Mouse (Mus musculus) neural tube, embryonic 15.5 days (tissue): Measurements from ENCODE around the gene Gm9945. TPM values are rescaled to one million over a fixed set of nuclear protein-coding genes. Genes with fewer than 3 reads are reported as not detected.

Experiments used
- ATAC-seq: fragments of 200-750 bp; cut with Nextera tagmentation; 2 replicates; pipeline ENCODE4 v1.8.0; 2017; ENCODE audit warnings: mild to moderate bottlenecking, moderate TSS enrichment, moderate library complexity; ENCODE audit not compliant: low FRiP score
- H3K27ac ChIP-seq: fragments of 300-500 bp; sonication (generic); replicated peaks from 2 replicates; pipeline ENCODE4 v1.5.1; 2015; ENCODE audit warnings: mild to moderate bottlenecking, inconsistent platforms
- H3K27me3 ChIP-seq: fragments of 300-500 bp; sonication (generic); replicated peaks from 2 replicates; pipeline ENCODE4 v1.6.1; 2015; ENCODE audit warnings: inconsistent platforms
- H3K36me3 ChIP-seq: fragments of 300-500 bp; sonication (generic); 2 replicates; pipeline ENCODE4 v1.6.1; 2015; ENCODE audit warnings: inconsistent platforms
- H3K4me1 ChIP-seq: fragments of 300-500 bp; sonication (generic); 2 replicates; pipeline ENCODE4 v1.6.1; 2015; ENCODE audit warnings: inconsistent platforms
- H3K4me2 ChIP-seq: fragments of 300-500 bp; sonication (generic); 2 replicates; pipeline ENCODE4 v1.6.1; 2015; ENCODE audit warnings: inconsistent platforms, mild to moderate bottlenecking, moderate library complexity
- H3K4me3 ChIP-seq: fragments of 300-500 bp; sonication (generic); replicated peaks from 2 replicates; pipeline ENCODE4 v1.5.1; 2015; ENCODE audit warnings: mild to moderate bottlenecking, inconsistent platforms
- H3K9ac ChIP-seq: fragments of 300-500 bp; sonication (generic); replicated peaks from 2 replicates; pipeline ENCODE4 v1.6.1; 2015; ENCODE audit warnings: mild to moderate bottlenecking, inconsistent platforms
- H3K9me3 ChIP-seq: fragments of 300-500 bp; sonication (generic); replicated peaks from 2 replicates; pipeline ENCODE4 v1.6.1; 2016; ENCODE audit warnings: inconsistent platforms
- WGBS: fragments of 180-500 bp; shearing (Covaris S2); methylation state at CpG from one replicate; pipeline ENCODE4 v1.1.7; 2015; ENCODE audit warnings: mixed read lengths; 5-methylcytosine and 5-hydroxymethylcytosine counted together
- polyA plus RNA-seq: library from polyadenylated mRNA; unstranded; fragments of >200 nt; fragmentation: Nextera tagmentation; extraction: Ambion mirVana; gene quantifications from 2 replicates; pipeline ENCODE4 v1.2.1, GENCODE M21; 2015

The Gm9945 gene
- polyA plus RNA-seq, 1 experiment from 2014 or later: not detected

GRCm38 (mm10) chr11:53485719-53486118, 5.8 kb downstream of the Gm9945 start:
- Histone ChIP-seq H3K9me3 (no peaks in the 10 kb centered on the region), H3K4me3 (no peak overlapping the region), H3K4me1 (peaks cover 10% of the 10 kb centered on the region), H3K27ac (no peak overlapping the region), H3K36me3 (no peaks in the 10 kb centered on the region), H3K4me2 (no peak overlapping the region), H3K9ac (no peak overlapping the region), H3K27me3 (peaks cover 35% of the 10 kb centered on the region)
- 42% methylated on average over 3 of the region's 3 CpGs for WGBS
- no peak for ATAC-seq

DNA sequence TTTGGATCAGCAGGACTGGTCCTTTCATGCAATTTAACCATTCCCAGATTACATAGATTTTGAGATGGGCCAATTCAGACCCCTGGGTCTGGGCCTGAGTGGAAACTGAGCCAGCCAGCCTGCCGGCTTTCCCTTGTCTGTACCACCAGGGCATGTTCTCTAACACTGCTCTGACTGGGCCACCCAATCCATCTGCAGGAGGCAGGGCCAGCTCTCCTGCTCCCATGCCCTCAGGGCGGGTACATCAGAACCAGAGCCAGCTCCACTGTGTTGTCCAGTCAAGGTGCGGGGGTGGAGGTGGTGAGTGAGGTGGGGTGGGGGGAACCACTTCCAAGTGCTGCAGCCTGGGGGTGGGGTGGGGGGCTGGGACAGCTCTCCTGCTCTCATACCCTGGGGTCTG, 6.4 kb downstream of the Gm9945 start:
- Histone ChIP-seq H3K27ac (no peak overlapping the region), H3K27me3 (peaks cover 31% of the 10 kb centered on the region), H3K4me2 (no peak overlapping the region), H3K9ac (no peak overlapping the region), H3K4me3 (no peak overlapping the region), H3K4me1 (peaks cover 10% of the 10 kb centered on the region), H3K36me3 (no peaks in the 10 kb centered on the region), H3K9me3 (no peaks in the 10 kb centered on the region)
- 70% methylated on average over 3 of the region's 3 CpGs for WGBS
- no peak for ATAC-seq

- peak; percentile 63 for ATAC-seq
- Histone ChIP-seq H3K4me2 (peak overlapping the region; percentile 55), H3K9ac (no peak overlapping the region; the same call in 1 of the 2 replicates), H3K4me1 (peaks cover 13% of the 10 kb centered on the region), H3K4me3 (peak overlapping the region; percentile 20), H3K27ac (no peak overlapping the region), H3K27me3 (peaks cover 25% of the 10 kb centered on the region), H3K36me3 (no peaks in the 10 kb centered on the region), H3K9me3 (no peaks in the 10 kb centered on the region)
- 16% methylated on average over 27 of the region's 27 CpGs for WGBS
Observed at GRCm38 (mm10) chr11:53486822-53487594, 7.0 kb downstream of the Gm9945 start.

DNA sequence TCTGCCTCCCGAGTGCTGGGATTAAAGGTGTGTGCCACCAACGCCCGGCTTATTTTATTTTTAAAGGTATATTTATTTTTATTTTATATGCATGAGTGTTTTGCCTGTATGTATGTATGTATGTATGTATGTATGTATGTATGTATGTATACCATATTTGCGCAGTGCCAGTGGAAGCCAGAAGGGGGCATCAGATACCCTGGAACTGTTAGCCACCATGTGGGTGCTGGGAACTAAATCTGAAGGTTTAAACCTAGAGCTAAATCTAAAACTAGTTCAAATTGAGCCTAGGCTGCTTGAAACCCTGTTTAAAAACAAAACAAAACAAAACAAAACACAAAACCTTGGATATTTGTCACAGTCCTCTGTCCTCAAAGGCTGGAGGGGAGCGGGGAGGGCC, 9.0 kb downstream of the Gm9945 start:
- Histone ChIP-seq H3K9me3 (no peaks in the 10 kb centered on the region), H3K4me1 (peaks cover 13% of the 10 kb centered on the region), H3K27ac (no peak overlapping the region), H3K36me3 (no peaks in the 10 kb centered on the region), H3K27me3 (peaks cover 16% of the 10 kb centered on the region; the same call in 1 of the 2 replicates), H3K9ac (no peak overlapping the region), H3K4me2 (no peak overlapping the region), H3K4me3 (no peak overlapping the region)
- no peak for ATAC-seq
- 98% methylated on average over 5 of the region's 5 CpGs for WGBS

DNA sequence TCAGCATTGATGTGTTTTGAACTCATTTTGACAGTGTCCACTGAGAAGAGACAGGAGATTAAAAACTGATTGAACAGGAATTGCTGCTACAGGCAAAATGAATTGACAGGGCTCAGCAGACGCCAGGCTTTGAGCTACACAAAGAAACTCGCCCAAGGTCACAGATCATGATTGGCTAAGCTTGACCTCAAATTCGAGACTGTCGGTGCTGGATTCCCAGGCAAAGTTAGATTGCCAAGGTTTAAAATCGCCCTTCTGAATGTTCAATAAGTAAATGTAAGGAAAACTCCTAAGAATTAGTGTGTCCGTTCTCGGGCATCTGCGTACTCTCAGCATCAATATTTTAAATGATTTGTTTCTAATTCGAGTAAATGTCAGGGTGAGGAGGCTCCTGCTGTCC, 9.5 kb downstream of the Gm9945 start:
- WGBS: 79% methylated on average over 9 of the region's 9 CpGs
- H3K4me3 ChIP-seq: no peak overlapping the region
- no peak overlapping the region for H3K4me2 ChIP-seq
- no peaks in the 10 kb centered on the region for H3K36me3 ChIP-seq
- ATAC-seq: no peak
- H3K9me3 ChIP-seq: no peaks in the 10 kb centered on the region
- no peak overlapping the region for H3K9ac ChIP-seq
- H3K27ac ChIP-seq: no peak overlapping the region
- peaks cover 13% of the 10 kb centered on the region for H3K4me1 ChIP-seq
- peaks cover 16% of the 10 kb centered on the region; the same call in 1 of the 2 replicates for H3K27me3 ChIP-seq

DNA sequence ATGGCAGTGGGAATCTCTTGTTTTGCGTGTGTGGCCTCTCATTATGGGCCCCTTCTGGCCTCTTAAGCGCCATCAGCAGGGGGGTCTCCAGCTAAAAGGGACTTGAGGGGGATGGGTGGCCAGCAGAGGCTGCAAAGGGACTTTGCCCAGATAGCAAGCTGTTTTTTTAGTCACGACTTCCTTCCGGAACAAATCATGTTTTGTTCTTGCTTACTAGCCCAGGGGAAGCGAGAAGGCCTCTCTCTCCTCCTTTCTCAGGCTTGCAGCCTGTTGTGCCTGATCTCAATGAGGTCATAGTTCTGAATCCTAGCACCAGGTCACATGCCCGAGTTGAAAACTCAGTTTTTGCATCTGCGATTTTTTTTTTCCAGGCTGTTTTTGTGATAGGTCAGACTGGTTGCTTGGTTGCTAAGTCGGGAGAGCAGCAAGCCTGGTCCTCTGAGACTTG, 12.0 kb downstream of the Gm9945 start:
- Histone ChIP-seq H3K4me3 (no peak overlapping the region), H3K27ac (0 out of 2 replicates have a peak overlapping the region, but pooled peaks have one; percentile 34), H3K36me3 (no peaks in the 10 kb centered on the region), H3K4me1 (peaks cover 14% of the 10 kb centered on the region), H3K27me3 (peaks cover 11% of the 10 kb centered on the region; the same call in 1 of the 2 replicates), H3K4me2 (no peak overlapping the region), H3K9ac (no peak overlapping the region), H3K9me3 (no peaks in the 10 kb centered on the region)
- no peak for ATAC-seq
- WGBS: 11% methylated on average over 8 of the region's 8 CpGs

DNA sequence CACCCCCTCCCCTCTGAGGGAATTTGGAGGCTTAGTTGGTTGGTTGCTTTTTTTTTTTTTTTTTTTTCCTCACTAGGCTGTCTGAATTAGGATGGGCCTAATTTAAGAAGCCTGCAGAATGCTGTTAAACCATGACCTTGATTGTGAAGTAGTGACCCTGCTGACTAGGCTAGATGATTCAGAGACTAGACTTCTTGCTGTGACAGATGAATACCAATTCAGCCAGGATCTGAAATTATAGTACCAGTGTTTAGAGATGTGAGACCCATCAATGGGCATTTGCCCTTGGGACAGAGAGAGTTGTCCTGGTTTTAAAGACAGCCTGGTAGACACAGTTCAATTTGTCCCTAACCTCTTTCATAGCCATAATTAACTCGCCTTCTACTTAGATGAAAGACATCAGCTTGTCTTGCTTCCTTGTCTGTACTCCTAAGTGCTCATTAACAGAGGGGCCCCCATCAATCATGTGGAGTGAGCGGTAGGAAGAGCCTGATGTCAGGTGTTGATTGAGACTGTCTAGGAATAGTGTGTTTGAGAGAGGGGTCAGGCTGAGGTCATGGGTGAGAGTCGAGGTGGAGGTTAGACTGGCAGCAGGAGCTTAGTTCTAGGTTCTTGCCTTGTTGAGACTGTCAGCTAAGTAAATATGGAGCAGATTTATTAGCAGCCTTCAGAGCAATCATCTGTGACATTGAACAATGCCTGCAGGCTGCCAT, 13.4 kb downstream of the Gm9945 start:
- no peaks in the 10 kb centered on the region for H3K27me3 ChIP-seq
- peaks cover 8% of the 10 kb centered on the region for H3K4me1 ChIP-seq
- no peaks in the 10 kb centered on the region for H3K9me3 ChIP-seq
- H3K27ac ChIP-seq: no peak overlapping the region
- no peak overlapping the region for H3K9ac ChIP-seq
- ATAC-seq: no peak
- no peak overlapping the region for H3K4me3 ChIP-seq
- 14% methylated on average over 3 of the region's 3 CpGs for WGBS
- H3K36me3 ChIP-seq: no peaks in the 10 kb centered on the region
- no peak overlapping the region for H3K4me2 ChIP-seq

DNA sequence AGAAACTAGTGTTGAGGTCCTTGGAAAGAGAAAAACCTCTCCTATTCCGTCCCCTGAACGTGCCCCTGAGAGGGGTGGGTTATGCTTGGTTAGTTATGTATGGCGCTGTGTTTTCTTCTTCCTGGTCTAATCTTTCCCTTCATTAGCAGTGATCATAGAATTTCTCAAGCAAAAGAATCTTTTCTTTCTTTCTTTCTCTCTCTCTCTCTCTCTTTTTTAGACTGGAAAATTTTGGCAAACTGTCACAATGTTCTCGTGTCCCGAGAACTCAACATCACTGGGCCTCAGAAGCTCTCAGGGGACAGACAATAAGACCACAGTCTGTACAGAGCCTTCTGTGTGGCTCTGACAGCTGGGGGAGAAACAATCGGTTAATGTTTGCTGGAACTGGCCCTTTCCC, 15.5 kb downstream of the Gm9945 start:
- no peak for ATAC-seq
- 0 out of 2 replicates have a peak overlapping the region, but pooled peaks have one; percentile 30 for H3K27ac ChIP-seq

DNA sequence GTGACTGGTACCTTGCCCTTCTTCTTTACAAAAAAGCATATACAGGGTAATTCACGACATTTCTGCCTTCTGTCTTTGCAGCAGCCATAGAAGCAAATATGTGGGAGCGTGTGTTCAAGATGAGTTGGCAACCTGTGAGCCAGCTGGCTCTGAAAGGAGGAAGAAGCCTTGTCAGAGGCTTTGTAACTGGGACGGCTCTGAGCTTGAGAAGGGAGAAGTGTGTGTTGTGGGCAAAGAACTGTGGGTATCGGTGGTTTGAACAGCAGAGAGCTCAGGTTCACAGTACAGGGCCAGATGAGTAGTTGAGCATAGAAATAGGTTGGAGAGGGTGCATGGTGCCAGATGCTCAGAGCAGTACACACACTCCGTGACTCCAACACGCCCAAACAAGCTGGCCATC, 17.0 kb downstream of the Gm9945 start:
- H3K27ac ChIP-seq: no peak overlapping the region
- no peak for ATAC-seq
- H3K4me3 ChIP-seq: no peak overlapping the region
- H3K4me2 ChIP-seq: no peak overlapping the region
- no peaks in the 10 kb centered on the region for H3K27me3 ChIP-seq
- H3K9ac ChIP-seq: no peak overlapping the region
- H3K4me1 ChIP-seq: peaks cover 5% of the 10 kb centered on the region
- H3K36me3 ChIP-seq: no peaks in the 10 kb centered on the region
- WGBS: 82% methylated on average over 6 of the region's 6 CpGs
- H3K9me3 ChIP-seq: no peaks in the 10 kb centered on the region

More for the DNA sequence above, 15.5 kb downstream of the Gm9945 start:
- Histone ChIP-seq H3K9me3 (no peaks in the 10 kb centered on the region), H3K4me3 (no peak overlapping the region), H3K36me3 (no peaks in the 10 kb centered on the region), H3K4me2 (no peak overlapping the region), H3K27me3 (no peaks in the 10 kb centered on the region), H3K9ac (no peak overlapping the region), H3K4me1 (peaks cover 8% of the 10 kb centered on the region)
- WGBS: 19% methylated on average over 6 of the region's 6 CpGs

DNA sequence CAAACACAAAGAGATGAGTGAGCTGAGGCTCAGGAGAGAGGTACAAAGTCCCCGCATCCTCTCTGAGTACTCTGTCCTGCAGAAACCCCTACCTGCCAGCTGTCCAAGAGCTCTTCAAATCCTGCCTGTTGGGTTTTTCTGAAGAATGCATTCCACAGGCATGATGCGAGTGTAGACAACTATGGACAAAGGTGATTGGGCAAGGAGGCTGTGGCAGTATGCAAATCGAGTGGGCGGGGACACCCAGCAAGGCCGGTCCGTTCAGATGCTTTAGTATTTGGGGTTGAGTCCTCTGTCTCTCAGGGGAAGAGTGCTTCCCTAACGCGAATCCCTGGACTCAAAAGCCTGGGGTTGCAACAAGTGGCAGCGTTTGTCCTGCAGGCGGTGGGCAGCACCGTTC, 20.6 kb downstream of the Gm9945 start:
- Histone ChIP-seq H3K9me3 (no peaks in the 10 kb centered on the region), H3K36me3 (no peaks in the 10 kb centered on the region), H3K4me2 (no peak overlapping the region), H3K4me1 (0 out of 2 replicates have a peak, but pooled peaks cover 5% of the 10 kb centered on the region), H3K27ac (no peak overlapping the region), H3K27me3 (no peaks in the 10 kb centered on the region), H3K4me3 (no peak overlapping the region), H3K9ac (no peak overlapping the region)
- ATAC-seq: no peak
- WGBS: 14% methylated on average over 11 of the region's 11 CpGs

- no peaks in the 10 kb centered on the region for H3K27me3 ChIP-seq
- no peaks in the 10 kb centered on the region for H3K9me3 ChIP-seq
- H3K4me3 ChIP-seq: no peak overlapping the region
- WGBS: 85% methylated on average over 8 of the region's 8 CpGs
- H3K36me3 ChIP-seq: no peaks in the 10 kb centered on the region
- H3K4me2 ChIP-seq: no peak overlapping the region
- no peak overlapping the region for H3K9ac ChIP-seq
- H3K4me1 ChIP-seq: no peaks in the 10 kb centered on the region
- H3K27ac ChIP-seq: no peak overlapping the region
- ATAC-seq: no peak
Observed at GRCm38 (mm10) chr11:53502039-53502765, 22.2 kb downstream of the Gm9945 start.
